Mouse (Mus musculus) heart, postnatal 0 days (tissue): Measurements from ENCODE around the gene Ptpro.

Experiments used
- CTCF ChIP-seq: IDR thresholded peaks from 2 replicates; pipeline ENCODE4 v1.5.1; 2016; ENCODE audit warnings: antibody characterized with exemption, control low read depth, low read depth
- EP300 ChIP-seq: IDR thresholded peaks from 2 replicates; pipeline ENCODE4 v1.6.1; 2016; ENCODE audit warnings: antibody characterized with exemption, low read depth

- TF ChIP-seq CTCF (no peak), EP300 (no peak)
Observed at GRCm38 (mm10) chr6:137492582-137492981, 240.5 kb downstream of the Ptpro start.
